Mouse (Mus musculus) ES-E14 (cell line): ENCODE results near the gene Tmed4.

Experiments
- CHD2 ChIP-seq: IDR thresholded peaks from 2 replicates; pipeline ENCODE4 v1.6.1; 2014; ENCODE audit warnings: mild to moderate bottlenecking, low read depth, low read length, inconsistent platforms
- HCFC1 ChIP-seq: IDR thresholded peaks from 2 replicates; pipeline ENCODE4 v1.6.1; 2012; ENCODE audit warnings: low read length, inconsistent platforms, borderline replicate concordance; ENCODE audit not compliant: insufficient read depth
- ZC3H11A ChIP-seq: IDR thresholded peaks from 2 replicates; pipeline ENCODE4 v1.6.1; 2012; ENCODE audit warnings: low read depth, mild to moderate bottlenecking, inconsistent platforms, low read length, borderline replicate concordance

- no peak for TF ChIP-seq CHD2
- no peak for TF ChIP-seq HCFC1
- 0 out of 2 replicates have a peak, but pooled peaks have one; percentile 10 for TF ChIP-seq ZC3H11A
Observed at GRCm38 (mm10) chr11:6222187-6222586, 52.5 kb downstream of the Tmed4 start.
